Mouse (Mus musculus): ENCODE results near the gene Gm973.

- TF ChIP-seq MYOG (IDR thresholded peaks at IDR 0.05; ENCODE audit: control insufficient read depth, extremely low read depth, insufficient read length) (no peak), CTCF (IDR thresholded peaks at IDR 0.05; ENCODE audit: control insufficient read depth, insufficient read depth, insufficient read length) (no peak), CEBPB (IDR thresholded peaks at IDR 0.05; ENCODE audit: low read depth) (peak; percentile 62), USF1 (IDR thresholded peaks at IDR 0.05; ENCODE audit: low read depth) (no peak), FOSL1 (IDR thresholded peaks at IDR 0.05; ENCODE audit: insufficient read depth, low read length, poor library complexity, severe bottlenecking) (no peak), MYOD1 (IDR thresholded peaks at IDR 0.05; ENCODE audit: control insufficient read depth, insufficient read length, low read depth) (no peak)
These were observed 53.2 kb downstream of the Gm973 start for GRCm38 (mm10) chr1:59569301-59569700.

Data from C2C12 (cell line).